Mouse (Mus musculus) layer of hippocampus, postnatal 36 days (tissue): Measurements from ENCODE around the gene Slc35b2. TPM values are rescaled to one million over a fixed set of nuclear protein-coding genes. Genes with fewer than 3 reads are reported as not detected.

Experiments used
- DNase-seq, 2 experiments: peaks; one replicate each; pipeline ENCODE4 v3.0.0; 2022
- total RNA-seq, 2 experiments: library from RNA; stranded (reverse); gene quantifications; 2 replicates each; pipeline ENCODE4 v1.2.3; 2021

Slc35b2 gene
- total RNA-seq, 2 experiments from 2014 or later, result 28.2 to 29.4 TPM

DNA sequence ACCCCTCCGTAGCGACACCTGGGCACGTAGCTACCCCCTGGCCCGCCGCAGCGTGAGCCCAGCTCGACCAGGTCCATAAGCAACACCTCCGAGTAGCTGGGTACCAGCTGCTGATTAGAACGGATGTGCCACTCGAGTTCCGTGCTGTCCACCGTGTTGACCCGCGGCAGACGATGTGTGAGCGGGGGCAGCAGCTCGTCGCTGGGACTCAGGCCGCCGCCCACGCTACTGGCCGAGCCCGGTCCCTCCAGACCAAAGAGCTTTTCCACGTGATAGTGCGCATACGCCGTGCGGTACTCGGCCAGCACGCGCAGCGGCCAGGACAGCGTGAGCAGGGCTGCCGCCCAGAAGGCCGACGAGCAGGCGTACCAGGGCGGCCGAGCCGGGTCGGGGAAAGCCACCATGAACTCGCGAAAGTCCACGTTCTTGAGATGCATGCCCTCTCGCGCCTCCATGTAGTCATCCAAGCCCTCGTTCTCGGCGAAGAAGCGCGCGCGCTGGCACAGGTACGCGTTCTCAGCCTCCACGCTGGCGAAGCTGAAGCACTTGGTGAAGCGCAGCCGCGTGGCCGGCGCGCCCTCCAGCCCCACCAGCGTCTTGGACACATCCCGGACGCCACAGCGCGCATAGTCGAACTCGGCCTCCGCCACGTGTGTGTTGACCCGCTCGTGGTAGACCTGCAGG is 18.3 kb upstream of the Slc35b2 start:
- no peak for DNase-seq

DNA sequence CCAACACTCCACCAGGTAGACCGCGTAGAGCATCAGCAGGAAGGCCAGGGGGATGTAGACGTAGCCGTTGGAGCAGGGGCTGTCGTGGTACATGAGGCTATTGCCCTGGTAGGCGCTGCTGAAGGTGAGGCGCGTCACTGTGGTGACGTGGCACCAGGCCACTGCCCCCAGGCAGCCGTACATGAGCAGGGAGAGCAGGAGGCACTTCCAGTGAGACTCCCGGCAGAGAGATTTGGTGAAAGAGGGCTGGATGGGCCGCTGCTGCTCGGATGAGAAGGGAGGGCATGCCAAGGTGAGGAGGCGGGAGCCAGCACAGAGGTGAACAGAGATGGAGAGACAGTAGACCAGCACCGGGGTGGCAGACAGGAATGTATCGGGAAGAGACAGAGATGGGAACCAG is 16.7 kb upstream of the Slc35b2 start:
- DNase-seq, result no peak

DNA sequence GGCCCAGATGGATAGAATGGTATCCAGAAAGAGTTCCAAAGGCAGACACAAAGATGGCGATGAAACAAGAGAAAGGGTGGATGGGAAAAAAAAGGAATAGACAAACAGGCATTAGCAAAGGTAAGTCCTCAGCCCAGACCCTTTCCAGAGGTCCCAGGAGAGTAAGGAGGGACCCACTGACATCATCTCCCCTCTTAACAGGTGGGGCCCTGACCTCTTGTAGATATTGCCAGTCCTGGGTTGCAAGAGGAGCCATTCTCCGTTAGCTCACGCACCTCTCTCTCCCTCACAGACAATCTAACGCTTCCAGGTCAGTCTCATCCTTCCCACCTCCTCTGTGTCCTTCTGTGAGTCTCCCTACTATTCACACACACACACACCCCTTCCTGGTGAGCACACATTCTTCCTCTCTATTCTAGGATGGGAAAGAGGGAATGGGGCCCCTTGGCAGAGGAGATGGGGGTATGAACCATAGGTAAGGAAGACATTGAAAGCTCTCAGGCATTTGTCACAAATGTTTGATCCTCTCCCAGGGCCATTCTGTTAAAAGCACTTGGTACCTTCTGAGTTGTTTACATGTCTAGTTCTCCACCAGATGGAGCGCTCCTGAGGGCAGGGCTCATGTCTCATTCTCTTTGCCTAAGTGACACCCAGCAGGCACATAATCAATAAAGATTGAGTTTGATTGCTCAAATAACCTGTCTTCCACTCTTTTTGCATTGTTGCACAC is 16.0 kb upstream of the Slc35b2 start:
- no peak for DNase-seq

DNA sequence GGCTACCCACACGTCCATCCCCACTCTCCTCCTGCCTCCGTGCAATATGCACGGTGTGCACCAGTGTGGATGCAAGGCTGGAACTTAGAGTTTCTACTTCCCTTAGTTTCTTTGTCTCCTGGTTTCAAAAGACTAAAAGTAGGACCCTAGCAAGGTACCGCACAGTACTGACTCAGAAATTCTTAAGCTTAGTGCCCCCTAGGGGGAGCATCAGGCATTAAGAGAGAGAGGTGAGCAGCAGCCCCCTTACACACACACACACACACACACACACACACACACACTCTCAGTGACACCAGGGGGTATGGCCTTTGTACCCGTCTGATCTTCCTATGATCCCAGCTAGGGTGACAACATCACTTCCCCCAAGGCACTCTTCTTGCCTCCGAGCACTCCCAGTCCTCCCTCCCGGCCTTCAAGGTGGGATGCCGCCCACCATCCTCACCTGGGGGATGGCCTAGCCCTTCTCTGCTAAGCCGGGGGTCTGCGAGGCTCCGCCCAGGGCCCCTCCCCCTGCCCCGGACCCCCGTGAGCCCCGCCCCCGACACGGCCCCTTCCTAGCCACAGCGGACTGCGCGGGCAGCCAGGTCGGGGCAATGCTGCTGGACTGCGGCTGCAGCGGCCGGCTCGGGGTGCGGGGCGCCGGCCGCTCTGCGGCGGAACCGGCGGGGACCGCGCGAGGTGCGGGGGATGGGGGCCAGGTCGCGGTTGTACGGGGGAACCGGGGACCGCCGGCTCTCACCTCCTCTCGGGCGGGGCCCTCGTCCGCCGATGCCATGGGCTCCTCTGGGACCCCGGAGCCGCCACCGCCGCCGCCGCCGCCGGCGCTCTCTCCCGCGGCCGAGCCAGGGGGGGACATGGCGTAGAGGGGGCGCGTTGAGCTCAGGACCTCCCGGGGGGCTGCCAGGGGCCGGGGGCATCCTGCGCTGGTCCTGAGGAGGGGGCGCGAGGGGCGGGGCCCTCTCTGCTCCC is 14.8 kb upstream of the Slc35b2 start:
- no peak for DNase-seq

DNA sequence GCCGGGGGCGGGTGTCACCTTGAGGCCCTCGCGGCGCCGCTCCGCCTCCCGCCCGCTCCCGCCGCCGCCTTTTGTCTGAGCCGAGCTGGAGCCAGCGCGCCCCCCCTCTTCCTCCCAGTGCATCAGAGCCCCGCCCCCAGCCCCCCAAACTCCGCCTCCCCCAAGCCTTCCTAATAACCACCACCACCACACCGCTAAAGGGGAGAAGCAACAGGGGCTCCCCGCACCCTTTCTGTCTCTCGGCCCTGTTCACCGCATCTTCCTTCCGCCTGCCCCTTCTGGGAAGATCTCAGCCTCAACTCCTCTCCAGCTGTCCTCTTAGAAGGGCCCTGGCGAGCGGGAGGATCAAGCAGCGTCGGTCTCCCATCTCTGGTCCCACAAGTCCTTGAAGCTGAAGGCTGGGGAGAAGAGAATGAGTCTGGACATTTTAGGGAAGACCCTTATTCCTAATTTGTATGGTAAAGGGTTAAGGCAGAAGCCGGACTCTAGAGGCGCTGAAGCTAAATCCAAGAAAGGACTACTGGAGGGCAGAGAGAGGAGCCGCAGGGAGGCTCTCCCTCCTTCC is 14.0 kb upstream of the Slc35b2 start, which contains the start of gene Tmem151b:
Tmem151b (minus strand) TSS at position 61 of the 565 bp plus-strand sequence.
- DNase-seq, result no peak

DNA sequence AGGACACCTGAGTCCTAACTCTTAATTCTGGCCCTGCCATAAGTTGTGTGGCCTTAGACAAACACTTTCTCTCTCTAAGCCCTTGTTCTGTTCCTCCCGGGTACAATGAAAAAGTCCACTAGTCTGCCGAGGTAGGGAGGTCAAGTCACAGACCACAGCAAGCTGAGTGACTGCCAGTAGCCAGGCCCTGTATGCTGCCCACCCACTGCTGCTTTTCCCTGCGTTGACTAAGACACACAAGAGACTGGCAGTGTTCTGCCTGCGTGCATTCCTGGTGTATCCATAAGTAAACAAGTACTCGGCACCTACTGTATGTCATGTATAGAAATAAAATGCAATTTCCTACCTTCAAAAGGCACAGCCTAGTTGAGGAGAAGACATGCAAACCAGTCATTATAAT is 13.4 kb upstream of the Slc35b2 start:
- DNase-seq, result no peak

DNA sequence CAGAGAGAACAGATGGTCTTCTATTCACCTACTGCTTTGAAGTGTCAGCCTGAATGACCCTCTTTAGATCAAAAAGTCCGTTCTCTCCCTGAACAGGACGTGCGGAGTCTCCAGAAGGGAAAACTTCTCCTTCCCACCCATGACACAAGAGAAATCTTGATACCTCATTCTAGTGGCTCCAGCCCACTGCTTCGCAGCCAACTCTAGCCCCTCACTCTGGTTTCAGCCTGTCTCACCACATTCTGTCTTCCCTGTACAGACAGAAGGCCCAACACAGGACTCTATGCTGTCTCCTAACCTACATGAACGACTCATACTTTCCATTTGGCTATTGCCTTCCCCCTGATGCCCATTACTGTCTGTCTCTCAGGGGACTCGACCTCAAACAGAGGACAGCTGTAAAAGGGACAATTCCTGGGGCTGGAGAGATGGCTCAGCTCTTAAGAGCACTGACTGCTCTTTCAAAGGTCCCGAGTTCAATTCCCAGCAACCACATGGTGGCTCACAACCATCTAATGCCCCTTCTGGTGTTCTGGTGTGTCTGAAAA is 12.4 kb upstream of the Slc35b2 start:
- DNase-seq, result no peak

DNA sequence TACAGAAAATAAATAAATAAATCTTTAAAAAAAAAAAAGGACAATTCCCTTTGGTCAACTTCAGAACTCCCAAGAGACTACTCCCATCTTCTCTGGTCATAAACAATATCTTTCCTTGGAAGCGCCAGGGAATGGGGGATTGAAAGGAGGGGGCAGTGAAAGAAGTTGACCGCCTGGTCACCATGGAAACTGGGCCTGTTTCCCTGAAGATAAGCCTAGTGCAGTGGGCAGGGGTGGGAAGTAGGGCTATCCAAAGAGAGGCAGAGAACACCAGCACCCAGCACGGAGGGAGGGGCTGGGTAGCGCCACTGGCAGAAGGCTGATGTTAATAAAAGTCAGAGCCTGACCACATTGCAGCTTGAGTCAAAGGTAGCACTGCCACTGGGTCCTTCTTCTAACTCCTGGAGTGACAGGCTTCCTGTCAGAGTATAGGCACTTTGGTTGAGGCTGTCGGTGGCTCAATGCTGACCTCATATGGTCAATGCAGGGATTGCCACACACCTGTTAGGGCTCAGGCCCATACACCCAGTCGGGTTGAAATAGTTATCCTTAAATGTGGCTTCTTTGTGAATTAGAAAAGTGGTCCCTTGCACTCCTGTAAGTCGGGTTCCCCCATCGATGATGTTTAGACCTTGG is 11.7 kb upstream of the Slc35b2 start:
- peak; percentile 78 to 80 for DNase-seq

DNA sequence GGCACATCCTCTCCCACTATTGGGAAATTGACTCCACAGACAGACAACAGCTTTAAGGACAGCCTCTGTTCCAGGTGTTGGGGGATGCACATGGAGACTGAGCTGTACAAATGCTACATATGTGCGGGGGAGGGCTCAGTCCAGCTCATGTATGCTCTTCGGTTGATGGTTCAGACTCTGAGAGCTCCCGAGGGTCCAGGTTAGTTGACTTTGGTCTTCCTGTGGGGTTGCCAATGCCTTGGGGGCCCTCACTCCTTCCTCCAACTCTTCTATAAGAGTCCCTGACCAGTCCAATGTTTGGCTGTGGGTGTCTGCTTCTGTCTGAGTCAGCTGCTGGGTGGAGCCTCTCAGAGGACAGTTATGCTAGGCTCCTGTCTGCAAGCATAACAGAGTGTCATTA is 10.6 kb upstream of the Slc35b2 start:
- DNase-seq, result no peak

DNA sequence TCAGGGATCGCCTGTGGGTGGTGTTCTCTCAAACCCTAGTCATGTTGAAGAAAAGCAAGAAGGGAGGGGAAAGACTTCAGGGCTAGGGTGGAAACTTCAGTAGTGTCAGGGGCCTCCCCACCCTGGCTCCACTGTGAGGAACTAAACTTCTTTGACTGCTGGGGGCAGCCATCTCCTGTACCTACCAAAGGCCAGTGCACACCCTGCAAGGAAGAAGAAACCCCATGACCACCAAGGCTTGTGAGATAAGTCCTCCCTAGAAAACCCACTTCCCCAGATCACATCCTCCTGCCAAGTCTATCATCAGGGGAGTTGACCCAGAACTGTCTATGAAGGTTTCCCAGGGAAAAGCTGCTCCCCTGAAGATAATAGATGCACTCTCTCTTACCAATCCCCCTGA is 9.3 kb upstream of the Slc35b2 start:
- DNase-seq, result no peak

DNA sequence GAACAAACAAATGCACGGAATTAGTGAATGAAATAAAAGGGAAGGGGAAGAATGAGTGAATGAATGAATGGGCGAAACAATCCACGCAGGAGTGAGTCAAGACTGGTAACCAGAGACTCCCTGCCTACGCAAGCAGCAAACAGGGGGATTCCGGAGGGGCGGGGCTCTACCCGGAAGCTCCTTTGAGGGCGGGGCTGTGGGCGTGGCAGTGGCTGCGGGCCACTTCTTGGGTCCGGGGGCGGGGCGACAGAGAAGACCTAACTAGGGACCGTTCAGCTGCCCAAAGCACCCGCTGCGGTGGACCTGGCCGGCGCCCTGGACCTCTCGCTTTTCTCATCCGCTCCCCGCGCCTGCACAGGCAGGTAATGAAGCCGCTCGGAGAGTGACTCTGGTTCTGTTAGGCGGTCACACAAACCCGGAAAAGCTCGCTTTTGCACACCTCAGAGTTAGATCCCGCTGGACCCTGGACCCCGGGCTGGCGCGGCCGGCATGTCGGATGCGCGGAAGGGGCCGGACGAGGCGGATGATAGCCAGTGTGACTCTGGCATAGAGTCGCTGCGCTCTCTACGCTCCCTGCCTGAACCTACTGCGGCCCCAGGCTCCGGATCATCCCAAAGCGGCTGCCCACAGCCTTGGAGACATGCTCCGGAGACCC is 8.1 kb upstream of the Slc35b2 start, which contains the start of gene Nfkbie:
Nfkbie (plus strand) TSS at position 252 of the 655 bp plus-strand sequence.
- DNase-seq, result peak; percentile 85 to 86

DNA sequence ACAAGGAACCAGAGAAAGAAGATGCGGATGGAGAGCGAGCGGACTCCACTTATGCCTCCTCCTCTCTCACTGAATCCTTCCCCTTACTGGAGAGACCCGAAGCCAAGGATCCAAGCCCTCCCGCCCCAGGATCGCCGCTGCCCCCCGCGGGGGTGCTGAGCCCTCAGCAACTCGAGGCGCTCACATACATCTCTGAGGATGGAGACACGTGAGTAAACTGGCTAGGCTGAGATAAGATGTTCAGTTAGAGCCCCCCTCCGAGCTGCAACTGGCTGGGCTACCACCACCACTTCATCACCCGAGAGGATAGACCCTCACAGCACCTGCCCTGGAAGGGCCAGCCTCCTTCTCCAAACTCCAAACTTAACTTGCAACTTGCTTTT is 7.6 kb upstream of the Slc35b2 start:
- DNase-seq, result no peak

DNA sequence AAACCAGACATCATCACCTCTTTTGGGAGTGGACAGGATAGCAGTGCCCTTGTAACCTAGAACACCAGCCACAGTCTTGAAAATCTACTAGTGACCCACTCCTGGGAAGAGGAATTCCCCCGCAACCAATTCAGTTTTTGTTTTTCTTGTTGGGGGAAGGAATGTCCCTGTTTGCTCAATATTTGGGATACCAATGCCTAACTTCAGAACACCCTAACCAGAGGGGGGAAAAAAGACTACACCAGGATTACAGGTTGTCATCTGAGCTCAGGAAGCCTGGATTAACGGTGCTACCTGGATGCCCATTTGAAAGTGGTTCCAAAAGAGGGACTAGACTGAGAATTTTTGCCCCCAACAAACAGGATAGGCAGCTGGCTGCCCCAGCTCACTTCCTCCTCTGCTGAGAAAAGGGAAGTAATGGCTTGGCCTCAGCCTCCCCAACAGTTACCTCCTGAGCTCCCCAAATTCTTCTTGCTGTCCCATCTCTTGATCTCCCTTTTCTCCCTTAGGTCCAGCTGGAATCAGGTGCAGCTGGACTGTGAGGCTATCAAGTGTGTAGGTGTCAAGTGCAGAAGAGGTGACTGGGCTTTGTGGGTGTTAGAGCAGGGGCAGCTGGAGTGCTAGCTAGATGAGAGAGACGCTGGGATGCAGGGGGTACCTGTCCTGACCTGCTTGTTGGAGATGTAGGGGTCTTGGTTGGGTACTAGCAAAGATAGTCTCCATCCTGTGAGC is 7.0 kb upstream of the Slc35b2 start:
- no peak for DNase-seq

DNA sequence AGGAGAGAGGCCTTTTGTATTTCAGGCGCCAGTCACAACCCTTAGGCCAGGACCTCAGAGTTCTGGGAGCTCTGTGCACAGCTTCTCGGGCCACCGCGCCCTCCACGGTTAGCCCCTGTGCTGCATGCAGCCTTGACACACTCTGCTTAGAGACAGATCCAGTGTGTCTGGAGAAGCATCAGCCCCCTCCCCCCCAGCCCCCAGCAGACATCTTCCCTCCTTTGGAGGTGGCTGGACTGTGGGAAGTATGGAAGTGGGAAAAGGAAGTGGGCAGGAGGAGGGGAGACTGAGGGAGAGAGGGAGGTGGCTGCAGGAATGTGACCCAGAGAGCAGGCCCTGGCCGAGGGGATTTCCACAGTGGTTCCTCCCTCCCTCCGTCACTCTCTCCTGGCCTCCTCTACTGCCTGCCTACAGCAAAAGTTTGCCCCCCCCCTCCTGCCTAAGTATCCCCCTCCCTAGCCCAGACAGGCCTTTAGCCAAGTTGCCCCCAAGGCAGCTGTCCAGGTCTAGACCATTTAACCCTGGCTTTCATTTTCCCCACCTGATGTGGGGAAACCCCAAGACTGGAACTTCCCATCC is 6.3 kb upstream of the Slc35b2 start:
- no peak for DNase-seq

DNA sequence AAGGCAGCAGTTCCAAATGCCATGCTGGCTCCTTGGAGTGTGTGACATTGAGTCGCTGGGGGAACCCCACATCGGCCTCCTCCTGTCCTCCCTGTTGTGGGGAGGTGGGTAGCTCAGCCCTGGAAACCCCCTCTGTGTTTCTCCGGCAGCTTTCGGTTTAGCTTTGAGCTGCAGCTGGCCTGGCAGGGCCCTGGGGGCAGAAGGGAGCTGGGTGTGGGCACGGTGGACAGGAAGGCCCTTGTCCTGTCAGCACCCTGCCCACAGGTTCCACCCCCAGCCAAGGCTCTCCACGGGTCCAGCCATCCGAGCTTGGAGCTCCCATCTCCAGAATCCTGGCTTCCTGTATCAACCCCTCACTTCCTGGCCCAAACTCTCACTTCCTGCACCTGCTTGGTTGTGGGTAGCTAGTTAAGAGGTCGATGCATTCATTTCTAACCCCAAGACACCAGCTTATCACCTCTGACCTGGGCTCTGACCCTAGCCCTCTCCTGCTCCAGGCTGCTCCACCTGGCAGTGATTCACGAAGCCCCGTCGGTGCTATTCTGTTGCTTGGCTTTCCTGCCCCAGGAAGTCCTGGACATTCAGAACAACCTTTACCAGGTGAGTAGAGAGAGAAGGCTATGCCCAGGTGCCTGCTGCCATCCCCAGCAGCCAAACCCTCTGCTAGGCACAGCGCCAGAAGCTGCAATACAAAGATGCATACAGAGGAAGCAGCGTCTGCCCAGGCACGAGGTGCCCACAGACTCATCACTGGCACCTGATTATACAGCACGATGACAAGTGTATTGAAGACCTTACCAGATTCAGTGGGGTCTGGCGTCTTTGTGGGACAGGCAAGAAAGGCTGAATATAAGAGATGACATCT is 5.4 kb upstream of the Slc35b2 start:
- DNase-seq, result no peak

DNA sequence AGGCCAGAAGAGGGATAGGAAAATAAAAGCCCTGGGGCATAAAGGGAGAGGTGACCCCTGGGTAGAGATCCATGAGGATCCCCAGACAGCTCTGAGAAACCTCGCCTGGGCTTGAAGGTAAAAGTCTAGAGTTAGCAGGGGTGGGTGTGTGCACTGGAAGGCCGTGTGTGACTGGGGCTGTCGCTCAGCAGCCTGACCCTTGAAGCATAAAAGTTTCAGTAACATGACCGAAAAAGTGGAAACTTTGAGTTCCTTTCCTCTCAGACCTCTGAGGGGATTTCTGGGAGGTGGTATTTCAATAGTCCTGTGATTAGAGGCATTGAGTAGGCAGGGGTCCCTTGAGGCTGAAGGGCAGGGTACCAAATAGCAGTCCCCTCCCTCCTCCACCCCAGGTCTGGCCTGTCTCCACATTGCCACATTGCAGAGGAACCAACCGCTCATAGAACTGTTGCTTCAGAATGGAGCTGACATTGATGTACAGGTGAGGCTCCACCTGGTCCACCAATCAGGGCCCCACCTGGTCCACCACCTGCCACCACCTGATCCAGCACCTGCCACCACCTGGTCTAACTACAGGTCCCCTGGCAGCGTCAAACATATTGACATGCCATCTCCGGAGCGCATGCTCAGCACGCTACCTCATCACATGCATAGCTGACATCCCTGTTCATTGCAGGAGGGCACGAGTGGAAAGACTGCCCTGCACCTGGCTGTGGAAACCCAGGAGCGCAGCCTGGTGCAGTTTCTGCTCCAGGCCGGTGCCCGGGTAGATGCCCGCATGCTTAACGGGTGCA is 3.7 kb upstream of the Slc35b2 start:
- no peak for DNase-seq

DNA sequence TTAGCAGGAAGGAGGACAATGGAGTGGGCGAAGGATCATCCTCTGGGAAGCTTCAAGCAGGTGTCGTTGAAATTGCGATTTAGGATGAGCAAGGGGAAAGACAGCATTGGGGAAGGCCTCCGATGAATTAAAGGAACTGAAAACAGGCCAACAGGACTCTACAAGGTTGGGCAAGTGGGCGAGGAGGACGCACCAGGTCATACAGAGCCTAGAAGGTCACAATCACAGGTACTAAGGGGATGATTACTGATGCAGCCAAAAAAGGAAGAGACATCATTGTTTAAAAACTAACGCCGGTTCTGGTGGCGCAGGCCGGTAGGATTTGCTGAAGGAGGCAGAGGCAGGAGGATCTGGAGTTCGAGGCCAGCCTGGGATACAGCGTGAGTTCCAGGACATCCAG is 458 bp upstream of the Slc35b2 start:
- DNase-seq, result no peak

DNA sequence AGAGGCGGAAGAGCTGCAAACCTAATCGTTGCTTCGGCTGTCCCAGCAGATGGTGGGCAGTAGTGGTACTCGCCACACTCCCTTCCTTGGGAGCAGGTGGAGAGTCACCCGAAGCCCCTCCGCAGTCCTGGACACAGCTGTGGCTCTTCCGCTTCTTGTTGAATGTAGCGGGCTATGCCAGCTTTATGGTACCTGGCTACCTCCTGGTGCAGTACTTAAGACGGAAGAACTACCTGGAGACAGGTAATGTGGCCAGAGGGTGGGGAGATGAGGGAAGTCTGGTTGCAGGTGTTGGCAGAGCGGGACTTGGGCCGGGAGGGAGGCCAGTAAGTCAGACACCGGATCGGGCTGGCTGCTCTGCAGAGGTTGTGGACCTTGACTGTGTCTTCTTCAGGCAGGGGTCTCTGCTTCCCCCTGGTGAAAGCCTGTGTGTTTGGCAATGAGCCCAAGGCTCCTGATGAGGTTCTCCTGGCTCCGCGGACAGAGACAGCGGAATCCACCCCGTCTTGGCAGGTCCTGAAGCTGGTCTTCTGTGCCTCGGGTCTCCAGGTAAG is 934 bp downstream of the Slc35b2 start:
- no peak for DNase-seq
